Mouse (Mus musculus) CH12.LX (cell line): ENCODE data around the gene Fbxl21. TPM values are rescaled to one million over a fixed set of nuclear protein-coding genes. Genes with fewer than 3 reads are reported as not detected.

Experiments used
- DNase-seq: peaks from one replicate; pipeline ENCODE4 v3.0.0-alpha.2; 2013; ENCODE audit errors: extremely low read depth
- H3K27ac ChIP-seq: 2 replicates; pipeline ENCODE4 v1.5.1; 2012; ENCODE audit warnings: low read depth, mild to moderate bottlenecking, control low read depth, moderate library complexity; ENCODE audit not compliant: insufficient read depth
- H3K27me3 ChIP-seq: replicated peaks from 2 replicates; pipeline ENCODE3; 2012; ENCODE audit warnings: inconsistent platforms
- H3K36me3 ChIP-seq, 2 experiments: replicated peaks in 1 of 2; 2 replicates each; pipeline versions ENCODE3 to v1.6.1; 2012; ENCODE audit warnings: inconsistent platforms in 1 of 2, low read length in 1 of 2, mild to moderate bottlenecking in 1 of 2, mixed read lengths in 1 of 2, moderate library complexity in 1 of 2; ENCODE audit not compliant: control insufficient read depth in 1 of 2, insufficient read depth in 1 of 2
- H3K4me1 ChIP-seq, 2 experiments: 2 replicates each; pipeline ENCODE4 v1.6.1; 2012; ENCODE audit warnings: inconsistent platforms in 1 of 2, moderate library complexity in 1 of 2; ENCODE audit not compliant: insufficient read depth in 2 of 2, control insufficient read depth in 1 of 2
- H3K4me2 ChIP-seq: 2 replicates; pipeline ENCODE4 v1.6.1; 2012; ENCODE audit warnings: low read depth, mild to moderate bottlenecking, control low read depth; ENCODE audit not compliant: poor library complexity, insufficient read depth, severe bottlenecking
- H3K4me3 ChIP-seq, 3 experiments: fragments of 150-350 bp in 1 of 3; sonication (generic) in 1 of 3; replicated peaks in 1 of 3; 2 replicates each; pipeline versions ENCODE3 to v1.5.1; 2011 to 2012; ENCODE audit warnings: low read depth in 2 of 3, low read length in 2 of 3, mild to moderate bottlenecking in 2 of 3, moderate library complexity in 2 of 3, control low read depth in 1 of 3, improper control_type of control experiment in 1 of 3, inconsistent platforms in 1 of 3, mixed read lengths in 1 of 3; ENCODE audit not compliant: poor library complexity in 1 of 3
- H3K79me2 ChIP-seq: replicated peaks from 2 replicates; pipeline ENCODE4 v1.6.1; 2012; ENCODE audit warnings: mild to moderate bottlenecking, moderate library complexity; ENCODE audit not compliant: control insufficient read depth, poor library complexity, insufficient read depth, severe bottlenecking; ENCODE audit errors: extremely low read depth
- H3K9ac ChIP-seq: 2 replicates; pipeline ENCODE4 v1.6.1; 2012; ENCODE audit warnings: low read depth, mild to moderate bottlenecking, control low read depth, moderate library complexity; ENCODE audit not compliant: insufficient read depth
- H3K9me3 ChIP-seq: replicated peaks from 2 replicates; pipeline ENCODE3; 2012; ENCODE audit warnings: low read length, inconsistent platforms, mixed read lengths
- BHLHE40 ChIP-seq: IDR thresholded peaks from 2 replicates; pipeline ENCODE4 v1.6.1; 2011; ENCODE audit warnings: mild to moderate bottlenecking, low read depth, low read length, improper control_type of control experiment
- CHD1 ChIP-seq: IDR thresholded peaks from 2 replicates; pipeline ENCODE4 v1.6.1; 2012; ENCODE audit warnings: low read depth, low read length, improper control_type of control experiment, inconsistent platforms
- CHD2 ChIP-seq: IDR thresholded peaks from 2 replicates; pipeline ENCODE4 v1.6.1; 2011; ENCODE audit warnings: low read length, improper control_type of control experiment
- CTCF ChIP-seq, 2 experiments: IDR thresholded peaks in 1 of 2; conservative IDR thresholded peaks in 1 of 2; 2 replicates each; pipeline ENCODE4 v1.5.1; 2011 to 2012; ENCODE audit warnings: low read depth in 2 of 2, low read length in 2 of 2, improper control_type of control experiment in 1 of 2, inconsistent platforms in 1 of 2, mild to moderate bottlenecking in 1 of 2, moderate library complexity in 1 of 2
- E2F4 ChIP-seq: IDR thresholded peaks from 2 replicates; pipeline ENCODE4 v1.6.1; 2011; ENCODE audit warnings: low read depth, low read length, improper control_type of control experiment; ENCODE audit not compliant: insufficient replicate concordance
- ELF1 ChIP-seq: IDR thresholded peaks from 2 replicates; pipeline ENCODE4 v1.6.1; 2014; ENCODE audit warnings: low read depth, mild to moderate bottlenecking, inconsistent platforms, low read length, improper control_type of control experiment
- GABPA ChIP-seq: IDR thresholded peaks from 2 replicates; pipeline ENCODE4 v1.6.1; 2012; ENCODE audit warnings: low read depth, low read length, improper control_type of control experiment, inconsistent platforms; ENCODE audit not compliant: insufficient replicate concordance
- IRF4 ChIP-seq: IDR thresholded peaks from 2 replicates; pipeline ENCODE4 v1.6.1; 2014; ENCODE audit warnings: low read depth, mild to moderate bottlenecking, inconsistent platforms, low read length, improper control_type of control experiment
- JUN ChIP-seq: IDR thresholded peaks from 2 replicates; pipeline ENCODE4 v1.6.1; 2011; ENCODE audit warnings: low read depth, mild to moderate bottlenecking, low read length, improper control_type of control experiment, moderate library complexity; ENCODE audit not compliant: insufficient read depth
- JUND ChIP-seq: conservative IDR thresholded peaks from 2 replicates; pipeline ENCODE4 v1.6.1; 2011; ENCODE audit warnings: low read depth, low read length, improper control_type of control experiment
- KAT2A ChIP-seq: IDR thresholded peaks from 2 replicates; pipeline ENCODE4 v1.6.1; 2012; ENCODE audit warnings: low read length, improper control_type of control experiment, inconsistent platforms; ENCODE audit not compliant: insufficient replicate concordance
- MAFK ChIP-seq: IDR thresholded peaks from 2 replicates; pipeline ENCODE4 v1.6.1; 2011; ENCODE audit warnings: low read length, improper control_type of control experiment; ENCODE audit not compliant: insufficient replicate concordance
- MAX ChIP-seq: IDR thresholded peaks from 2 replicates; pipeline ENCODE4 v1.6.1; 2011; ENCODE audit warnings: low read length, improper control_type of control experiment
- MXI1 ChIP-seq: IDR thresholded peaks from 2 replicates; pipeline ENCODE4 v1.6.1; 2011; ENCODE audit warnings: mild to moderate bottlenecking, low read depth, low read length, improper control_type of control experiment
- MYC ChIP-seq: IDR thresholded peaks from 2 replicates; pipeline ENCODE4 v1.6.1; 2011; ENCODE audit warnings: low read depth, mild to moderate bottlenecking, improper control_type of control experiment, low read length
- PAX5 ChIP-seq: IDR thresholded peaks from 2 replicates; pipeline ENCODE4 v1.6.1; 2012; ENCODE audit warnings: low read length, inconsistent platforms, mixed read lengths
- POLR2AphosphoS2 ChIP-seq: IDR thresholded peaks from 2 replicates; pipeline ENCODE4 v1.6.1; 2011; ENCODE audit warnings: low read depth, low read length, improper control_type of control experiment
- RAD21 ChIP-seq: IDR thresholded peaks from 2 replicates; pipeline ENCODE4 v1.6.1; 2011; ENCODE audit warnings: low read depth, mild to moderate bottlenecking, low read length, improper control_type of control experiment, moderate library complexity
- SMC3 ChIP-seq: IDR thresholded peaks from 2 replicates; pipeline ENCODE4 v1.6.1; 2011; ENCODE audit warnings: low read depth, low read length, improper control_type of control experiment
- TBP ChIP-seq: conservative IDR thresholded peaks from 2 replicates; pipeline ENCODE4 v1.6.1; 2011; ENCODE audit warnings: low read depth, low read length, improper control_type of control experiment
- ZKSCAN1 ChIP-seq: IDR thresholded peaks from 2 replicates; pipeline ENCODE4 v1.6.1; 2012; ENCODE audit warnings: low read depth, inconsistent platforms, low read length, improper control_type of control experiment, borderline replicate concordance
- ZMIZ1 ChIP-seq: IDR thresholded peaks from 2 replicates; pipeline ENCODE4 v1.6.1; 2012; ENCODE audit warnings: low read depth, mild to moderate bottlenecking, inconsistent platforms, low read length, improper control_type of control experiment
- dilution Hi-C: fragments of 300-500 bp; cut with MboI; formaldehyde crosslinking; loops from 2 replicates; pipeline ENCODE4 v1.14.3; 2020; ENCODE audit warnings: low sequenced_read_pairs; ENCODE audit not compliant: extremely low pct_unique_long_range_greater_than_20kb, extremely low pct_ligation_motif_present
- in situ Hi-C: fragments of 300-500 bp; cut with MboI; formaldehyde crosslinking; loops from 3 replicates; pipeline ENCODE4 v1.14.3; 2019; ENCODE audit warnings: low sequenced_read_pairs, low pct_ligation_motif_present, low pct_unique_long_range_greater_than_20kb, mixed read lengths
- polyA plus RNA-seq: library from polyadenylated mRNA; unstranded; fragments of >175 nt; gene quantifications from 2 replicates; pipeline ENCODE4 v1.2.1, GENCODE M21; 2012; ENCODE audit warnings: low read depth; ENCODE audit not compliant: insufficient read length
- total RNA-seq, 2 experiments: library from RNA; depleted of rRNA; stranded (reverse); fragments of 300-350 nt in 1 of 2; fragments of >200 nt in 1 of 2; gene quantifications; 2 replicates each; pipeline ENCODE4 v1.2.3; 2012 to 2014

The Fbxl21 gene
- total and polyA plus RNA-seq, 3 experiments: not detected

- Histone ChIP-seq H3K4me1 (no peaks in the 10 kb centered on the region), H3K36me3 (no peaks in the 10 kb centered on the region), H3K9ac (no peak overlapping the region), H3K4me3 (no peak overlapping the region), H3K4me2 (no peak overlapping the region), H3K9me3 (no peaks in the 10 kb centered on the region), H3K27ac (no peak overlapping the region), H3K27me3 (peaks cover 63% of the 10 kb centered on the region), H3K79me2 (no peaks in the 10 kb centered on the region)
- peak; percentile 1 for DNase-seq
- in situ Hi-C loops: no loop called here
- dilution Hi-C loops: no loop called here
- TF ChIP-seq ZMIZ1: no peak
- TF ChIP-seq ELF1: no peak
- peak; percentile 17 for TF ChIP-seq RAD21
- TF ChIP-seq CHD2: no peak
- TF ChIP-seq BHLHE40: no peak
- no peak for TF ChIP-seq KAT2A
- TF ChIP-seq SMC3: peak; percentile 21; the same call in 1 of the 2 replicates
- TF ChIP-seq ZKSCAN1: no peak
- TF ChIP-seq JUN: no peak
- TF ChIP-seq CHD1: no peak
- TF ChIP-seq CTCF (conservative IDR thresholded peaks at IDR 0.05 in 1 of 2, IDR thresholded peaks at IDR 0.05 in 1 of 2; ENCODE audit: low read depth in 2 of 2, low read length in 2 of 2): peak; percentile 29 to 53; a peak in 2 of 4 replicates
- TF ChIP-seq TBP: no peak
- no peak for TF ChIP-seq GABPA
Measured at GRCm38 (mm10) chr13:56563075-56563474, 40.8 kb downstream of the Fbxl21 start.

- Histone ChIP-seq H3K9ac (no peak overlapping the region), H3K4me3 (no peak overlapping the region), H3K4me2 (no peak overlapping the region), H3K79me2 (no peaks in the 10 kb centered on the region), H3K9me3 (no peaks in the 10 kb centered on the region), H3K4me1 (no peaks in the 10 kb centered on the region), H3K36me3 (no peaks in the 10 kb centered on the region), H3K27ac (no peak overlapping the region), H3K27me3 (peaks cover 59% of the 10 kb centered on the region)
- dilution Hi-C loops: no loop called here
- no peak for DNase-seq
- in situ Hi-C loops: no loop called here
- TF ChIP-seq IRF4 (no peak), CHD2 (no peak), RAD21 (no peak), JUND (no peak), MYC (no peak), POLR2AphosphoS2 (no peak), MAFK (no peak), E2F4 (no peak), PAX5 (no peak), MXI1 (no peak), MAX (no peak)
Measured at GRCm38 (mm10) chr13:56566336-56566735, 44.1 kb downstream of the Fbxl21 start.
